Mouse (Mus musculus): ENCODE data around the gene Gm1330.
"Not testable (repeated sequence)": the region's sequence is repeated elsewhere in the genome, so short reads cannot be mapped to it uniquely, and the experiment has no call there.

The Gm1330 gene

DNA sequence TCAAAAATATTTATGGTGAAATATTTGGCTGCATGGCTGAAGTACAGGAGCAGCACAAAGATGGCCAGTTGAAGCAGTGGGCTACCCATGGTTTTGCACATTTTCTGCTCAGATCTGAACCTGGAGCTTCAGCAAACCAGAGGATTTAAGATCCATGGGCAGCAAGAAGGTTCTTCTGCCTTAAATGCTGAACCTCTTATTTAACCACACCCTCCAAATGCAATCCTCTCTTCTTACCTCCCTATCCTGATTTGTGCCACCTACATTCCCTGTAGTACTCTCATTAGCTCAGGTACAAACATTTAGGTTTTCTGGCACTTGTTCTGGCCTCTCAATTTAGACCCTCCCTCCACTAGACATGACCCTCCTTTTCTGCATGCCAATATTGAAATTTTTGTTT lies at the start of gene Gm1330:
Gene Gm1330, minus strand, starts transcription at position 101 of the 400 bp plus-strand sequence.
- no peak for DNase-seq (ENCODE audit: inconsistent ontology term)

DNA sequence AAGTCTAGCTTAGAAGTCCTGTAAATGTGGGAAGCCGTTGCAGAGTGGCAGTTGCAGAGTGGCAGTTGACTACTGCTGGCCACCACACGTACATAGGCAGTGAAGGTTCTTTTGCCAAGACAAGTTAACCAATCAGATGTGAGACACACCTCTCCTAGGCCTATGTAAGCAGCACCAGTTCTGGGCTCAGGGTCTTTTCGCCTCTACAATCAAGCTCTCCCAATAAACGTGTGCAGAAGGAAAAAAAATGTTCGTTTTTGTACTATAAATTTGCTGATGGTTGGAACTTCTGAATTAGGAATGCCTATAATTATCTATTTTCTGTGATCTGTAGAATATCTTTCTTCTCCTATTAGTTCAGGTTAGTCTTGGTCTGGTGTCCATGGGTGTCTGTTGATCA lies 14.1 kb upstream of the Gm1330 start, which contains the start of gene Gm10750:
Gene Gm10750, minus strand, starts transcription at position 101 of the 400 bp plus-strand sequence.
- DNase-seq (ENCODE audit: inconsistent ontology term), result not testable (repeated sequence)

DNA sequence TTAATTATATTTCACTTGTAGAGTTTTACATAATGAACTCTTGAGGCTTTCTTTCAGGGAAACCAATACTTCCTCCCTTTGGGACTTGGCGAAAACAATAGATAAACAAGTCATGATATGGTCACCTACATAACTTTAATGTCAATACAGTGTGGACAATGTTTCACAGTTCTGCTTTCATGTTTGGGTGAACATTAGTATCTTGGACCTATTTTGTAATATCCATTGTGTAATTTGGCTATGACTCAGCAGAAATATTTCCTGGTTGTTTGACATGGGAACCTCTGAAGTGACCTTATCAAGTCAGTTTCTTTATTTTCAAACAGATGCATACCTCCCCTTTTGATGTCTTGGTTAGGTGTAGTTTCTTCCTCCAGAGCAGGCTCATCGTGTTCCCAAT lies 1.8 kb upstream of the Gm1330 start:
- DNase-seq (ENCODE audit: inconsistent ontology term), result no peak

DNA sequence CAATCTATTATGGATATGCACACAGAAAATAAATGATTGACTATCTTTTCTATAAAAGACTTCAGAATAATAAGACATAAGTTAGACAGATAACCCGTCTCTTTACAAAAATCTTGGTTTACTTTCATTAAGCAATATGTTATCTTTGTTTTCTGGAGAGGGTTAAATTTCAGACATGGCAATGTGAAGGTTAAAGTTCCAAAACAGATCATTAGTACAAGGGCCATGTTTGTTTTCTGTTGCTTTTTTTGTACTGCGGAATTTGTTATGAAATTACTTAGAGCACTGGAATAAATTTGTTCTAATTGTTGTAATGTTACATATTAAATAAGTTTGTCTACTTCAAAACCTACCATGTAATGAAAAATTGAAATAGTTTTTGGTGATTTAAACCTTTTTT lies 7.9 kb downstream of the Gm1330 start:
- DNase-seq (ENCODE audit: inconsistent ontology term), result no peak
